Mouse (Mus musculus) ES-CJ7 (cell line): Measurements from ENCODE around the gene Pced1a.
A peak's percentile ranks its signal among the peaks of the same experiment; 100 is the strongest.

ENCODE experiments used
- DNase-seq: peaks from one replicate; pipeline ENCODE4 v3.0.0; 2011; ENCODE audit warnings: low read depth, low spot score

The Pced1a gene

GRCm38 (mm10) chr2:130436769-130437168 is 12.3 kb upstream of the Pced1a start:
- DNase-seq = no peak

DNA sequence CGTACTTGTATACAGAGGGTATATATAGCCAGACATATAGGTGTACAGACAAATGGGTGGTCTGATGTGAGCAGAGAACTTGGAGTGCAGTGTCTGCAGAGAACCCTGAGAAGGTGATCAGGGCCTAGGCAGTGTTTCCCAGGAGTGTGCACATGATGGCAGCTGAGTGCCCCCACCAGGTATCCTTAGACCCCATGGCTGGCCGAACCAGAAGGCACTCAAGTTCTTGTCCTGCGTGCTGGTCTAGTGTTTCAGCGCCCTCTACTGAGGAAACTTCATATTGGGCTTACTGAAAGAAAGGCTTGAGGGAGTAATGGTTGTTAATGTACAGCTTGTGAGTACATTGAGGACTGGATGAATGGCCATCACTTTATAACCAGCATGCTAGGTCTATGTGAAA is 8.7 kb upstream of the Pced1a start:
- peak; percentile 67 for DNase-seq

DNA sequence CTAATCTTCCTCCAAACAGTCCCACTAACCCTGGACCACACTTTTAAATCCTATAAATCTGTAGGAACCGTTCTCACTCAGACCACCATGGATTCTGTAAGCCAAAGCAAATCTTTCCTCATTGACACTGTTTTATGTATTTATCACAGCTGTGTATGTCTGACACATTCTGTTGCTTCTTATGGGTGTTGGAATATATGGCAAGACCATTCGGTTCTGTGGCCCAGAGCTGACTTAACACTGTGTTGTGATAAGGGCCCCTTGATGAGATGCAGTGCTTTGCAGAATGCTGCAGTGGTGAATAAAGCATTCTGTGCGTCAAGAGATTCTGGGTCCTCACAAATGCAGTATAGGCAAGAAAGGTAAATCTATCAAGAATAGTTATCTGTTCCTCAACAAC is 7.7 kb upstream of the Pced1a start:
- DNase-seq = no peak

GRCm38 (mm10) chr2:130430484-130430883 is 6.0 kb upstream of the Pced1a start:
- no peak for DNase-seq

DNA sequence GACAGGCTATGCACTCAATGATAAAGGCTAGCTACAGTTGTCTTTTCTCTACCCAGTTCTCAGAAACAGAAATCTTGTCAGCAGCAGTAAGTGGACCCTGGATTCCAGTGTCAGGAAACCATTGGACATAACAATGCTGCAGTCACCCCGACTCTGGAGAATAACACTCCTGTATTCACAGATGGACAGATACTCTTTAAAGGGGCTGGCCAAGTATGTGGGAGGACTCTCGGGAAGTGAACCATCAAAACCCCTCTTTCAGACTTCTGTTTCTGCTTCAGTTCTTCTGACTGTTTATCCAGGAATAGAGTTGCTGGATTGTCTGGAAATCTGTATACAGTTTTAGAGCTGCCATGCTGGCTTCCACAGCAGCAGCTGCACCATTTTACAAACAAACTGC is 5.3 kb upstream of the Pced1a start:
- DNase-seq = no peak

- no peak for DNase-seq
Measured at GRCm38 (mm10) chr2:130425112-130425511, 611 bp upstream of the Pced1a start.

GRCm38 (mm10) chr2:130423397-130424125 is 940 bp downstream of the Pced1a start:
- peak; percentile 80 for DNase-seq

GRCm38 (mm10) chr2:130421781-130422620 is 2.5 kb downstream of the Pced1a start:
- no peak for DNase-seq

GRCm38 (mm10) chr2:130414094-130414856 is 10.2 kb downstream of the Pced1a start:
- DNase-seq = peak; percentile 20

GRCm38 (mm10) chr2:130412775-130413174 is 11.7 kb downstream of the Pced1a start:
- no peak for DNase-seq

DNA sequence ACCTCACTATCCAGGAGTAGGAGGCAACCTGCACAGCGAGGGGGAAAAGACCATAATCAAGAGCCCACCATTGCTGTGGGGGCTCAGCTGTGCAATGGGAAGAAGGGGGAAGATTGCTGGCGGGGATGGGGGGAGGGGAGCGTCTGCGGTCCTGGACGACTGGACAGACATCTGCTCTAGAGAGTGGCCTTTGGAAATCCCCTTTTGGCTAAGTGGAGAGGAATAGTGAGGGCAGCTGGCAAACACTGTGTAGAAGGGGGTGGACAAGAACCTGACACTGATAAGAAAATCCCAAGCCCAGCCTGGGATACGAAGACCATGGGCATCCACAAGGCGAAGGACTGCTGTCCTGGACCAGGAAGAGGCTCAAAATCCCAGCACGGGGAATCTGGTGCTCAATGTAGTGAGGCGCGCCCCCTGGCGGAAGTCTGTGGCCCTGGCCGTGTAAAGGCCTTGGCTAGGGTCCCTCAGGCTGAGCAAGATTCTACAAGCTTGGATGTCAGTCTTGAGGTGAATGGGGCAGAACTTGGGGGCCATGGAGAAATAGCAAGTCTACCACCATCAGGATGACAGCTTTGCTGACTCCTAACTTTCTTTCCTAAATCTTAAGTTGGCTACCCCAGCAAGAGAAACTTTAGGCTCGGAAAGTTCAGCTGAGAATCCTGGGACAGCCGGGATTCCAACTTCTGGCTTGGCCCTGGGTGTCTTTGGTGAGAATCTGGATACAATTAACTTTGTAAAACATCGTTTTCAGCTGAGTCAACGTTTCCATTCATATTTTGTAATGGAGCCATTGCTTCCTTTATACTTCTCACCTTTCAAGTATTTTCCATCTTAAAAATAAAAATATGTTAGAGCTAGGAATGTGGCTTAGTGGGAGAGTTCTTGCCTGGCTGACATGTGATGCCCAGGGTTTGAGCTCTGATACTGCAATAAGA is 12.7 kb downstream of the Pced1a start:
- peak; percentile 76 for DNase-seq

DNA sequence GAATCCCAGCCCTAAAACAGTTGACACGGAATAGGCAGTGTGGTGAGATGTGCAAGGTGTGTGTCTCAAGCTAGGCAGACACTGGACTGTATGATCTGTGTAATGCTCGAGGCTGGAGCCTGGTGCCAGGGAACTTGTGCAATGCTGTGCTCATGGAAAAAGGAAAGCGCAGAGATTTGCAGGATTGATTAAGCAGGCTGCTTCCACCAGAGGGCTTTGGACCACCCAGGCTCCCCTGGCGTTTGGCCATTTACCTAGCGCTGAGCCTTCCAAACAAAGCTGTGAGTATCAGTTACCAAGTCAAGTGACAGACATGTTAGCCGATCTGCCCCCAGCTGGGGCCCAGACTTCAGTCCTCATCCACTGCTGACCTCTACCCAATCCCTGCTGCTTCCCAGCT is 16.3 kb downstream of the Pced1a start:
- peak; percentile 47 for DNase-seq

DNA sequence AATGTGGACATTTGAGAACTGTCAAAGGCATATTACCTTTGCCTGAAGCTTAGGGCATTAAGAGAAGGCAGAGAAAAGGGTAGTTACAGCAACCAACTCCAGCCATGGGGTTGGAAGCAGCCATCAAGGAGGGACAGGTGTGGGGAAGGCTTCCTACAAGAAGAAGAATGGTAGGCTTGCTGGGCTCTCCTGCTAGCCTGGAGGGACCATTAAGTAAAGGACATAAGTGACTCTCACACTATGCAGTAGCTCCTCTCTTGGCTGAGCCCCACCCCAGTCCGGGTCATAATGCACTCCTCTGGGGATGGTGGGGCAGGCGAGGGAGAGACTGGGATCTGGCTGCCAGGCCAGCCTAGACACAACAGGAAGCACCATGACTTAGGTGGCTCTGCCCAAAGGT is 18.3 kb downstream of the Pced1a start, which contains the start of gene Tmem239:
Tmem239 (plus strand) TSS at position 301 of the 400 bp plus-strand sequence.
- no peak for DNase-seq

DNA sequence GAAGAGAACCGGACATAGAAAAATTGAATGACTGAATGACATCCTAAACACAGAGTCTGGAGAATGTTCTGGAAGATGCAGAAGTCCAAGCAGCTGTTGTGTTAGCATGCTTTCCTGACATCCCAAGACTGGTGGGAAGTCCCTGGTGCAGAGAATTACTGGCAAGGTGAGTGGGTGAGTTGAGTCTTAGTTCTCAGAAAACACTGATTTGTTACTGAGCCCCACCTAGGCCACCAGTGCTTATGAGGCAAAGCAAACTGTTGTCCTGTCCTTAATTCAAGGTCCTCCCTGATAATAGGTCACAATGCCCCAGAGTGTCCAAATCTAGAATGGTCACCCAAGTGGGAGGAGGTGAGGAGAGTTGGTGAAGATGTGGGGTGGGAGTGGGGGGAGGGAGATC is 19.6 kb downstream of the Pced1a start, which contains the start of the genes Gm28372 and 1700020A23Rik:
Gm28372 (plus strand) TSS at position 301 of the 400 bp plus-strand sequence.
1700020A23Rik (plus strand) TSS at position 321 of the 400 bp plus-strand sequence.
- DNase-seq = no peak

- no peak for DNase-seq
Measured at GRCm38 (mm10) chr2:130401891-130402290, 22.6 kb downstream of the Pced1a start.

DNA sequence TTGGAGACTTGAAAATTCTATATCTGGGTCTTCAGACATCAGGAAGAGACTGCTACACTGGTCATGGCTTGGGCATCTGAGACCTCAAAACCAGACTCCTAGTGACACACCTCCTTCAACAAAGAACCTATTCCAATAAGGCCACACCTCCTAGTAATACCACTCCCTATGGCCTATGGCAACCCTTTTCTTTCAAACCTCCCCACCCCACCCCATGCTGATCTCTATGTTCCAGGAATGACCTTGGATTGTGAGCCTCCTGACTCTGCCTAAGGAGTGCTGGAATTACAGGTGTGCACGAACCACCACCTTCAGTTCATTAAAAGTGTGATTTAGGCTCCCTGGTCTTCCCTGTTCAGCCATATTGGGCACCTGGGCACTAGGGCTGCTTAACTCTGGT is 24.5 kb downstream of the Pced1a start:
- DNase-seq = peak; percentile 53

GRCm38 (mm10) chr2:130398091-130398490 is 26.4 kb downstream of the Pced1a start:
- no peak for DNase-seq

- peak; percentile 64 for DNase-seq
Measured at GRCm38 (mm10) chr2:130397186-130397985, 27.1 kb downstream of the Pced1a start, which contains the start of gene Cpxm1. Gene Cpxm1, minus strand, starts transcription at chr2:130397574.

GRCm38 (mm10) chr2:130395696-130396095 is 28.8 kb downstream of the Pced1a start:
- DNase-seq = no peak

DNA sequence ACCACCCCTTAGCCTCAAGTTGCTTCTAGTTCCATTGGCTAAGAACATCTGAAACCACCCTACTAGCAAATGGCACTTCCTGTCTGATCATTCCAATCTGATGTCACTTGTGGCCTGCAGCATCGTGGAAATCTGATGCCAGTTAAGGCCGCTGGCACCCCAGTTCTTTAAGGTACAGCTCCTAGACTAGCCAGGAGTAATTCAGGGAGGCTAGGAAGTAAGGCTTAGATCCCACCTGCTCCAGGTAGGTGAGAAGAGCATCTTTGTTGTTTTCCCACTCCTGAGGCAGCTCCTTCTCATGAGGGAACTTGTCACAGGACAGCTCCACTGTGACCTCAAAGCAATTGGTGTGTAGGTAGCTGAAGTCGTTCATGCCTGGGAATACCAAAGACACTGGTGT is 31.7 kb downstream of the Pced1a start:
- no peak for DNase-seq
